Mouse (Mus musculus): ENCODE results near the gene Aldh1a2. TPM values are rescaled to one million over a fixed set of nuclear protein-coding genes. Genes with fewer than 3 reads are reported as not detected.

Gene Aldh1a2
- polyA plus RNA-seq, 1 experiment from 2014 or later: 11.3 TPM

DNA sequence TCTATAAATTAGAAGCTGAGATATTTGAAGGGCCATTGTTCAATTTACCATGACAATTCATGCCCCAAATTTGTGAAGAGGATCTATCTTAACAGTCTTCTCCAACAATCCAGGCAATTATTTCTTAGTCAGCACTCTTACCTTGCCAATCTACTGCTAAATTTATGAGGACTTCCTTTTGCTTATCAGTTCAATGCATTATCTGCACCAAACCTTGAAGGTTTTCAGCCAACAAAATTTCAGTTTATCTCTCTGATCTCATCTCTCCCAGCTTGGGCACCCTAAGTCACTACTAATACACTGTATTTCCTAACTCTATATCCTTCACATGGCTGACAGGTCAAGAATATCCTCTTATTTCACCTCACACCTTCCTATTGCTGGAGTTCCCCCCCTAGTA lies 30.3 kb upstream of the Aldh1a2 start:
- Histone ChIP-seq H3K9me3 (no peaks in the 10 kb centered on the region), H3K36me3 (no peaks in the 10 kb centered on the region), H3K27me3 (no peaks in the 10 kb centered on the region), H3K4me1 (no peaks in the 10 kb centered on the region), H3K27ac (replicated peaks) (no peak overlapping the region), H3K4me2 (replicated peaks) (no peak overlapping the region), H3K9ac (replicated peaks) (no peak overlapping the region), H3K4me3 (no peak overlapping the region)
- ATAC-seq (replicated peaks): no peak

DNA sequence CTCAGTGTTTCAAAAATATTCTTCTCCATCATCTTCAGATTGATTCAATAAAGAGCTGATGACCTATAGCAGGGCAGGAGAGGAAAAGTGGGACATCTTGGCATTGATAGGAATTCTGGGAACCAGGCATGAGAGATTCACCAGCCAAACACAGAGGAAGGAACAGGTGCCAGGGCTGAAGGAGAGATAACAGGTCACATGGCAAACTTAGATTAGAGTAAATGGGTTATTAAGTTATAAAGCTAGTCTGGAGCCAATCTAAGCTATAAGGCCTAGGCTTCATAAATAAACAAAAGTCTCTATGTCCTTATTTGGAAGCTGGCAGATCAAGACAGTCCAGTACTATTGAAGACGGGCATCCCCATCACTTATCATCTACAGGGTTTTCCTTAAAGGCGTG lies 29.8 kb upstream of the Aldh1a2 start:
- Histone ChIP-seq H3K36me3 (no peaks in the 10 kb centered on the region), H3K27ac (replicated peaks) (no peak overlapping the region), H3K27me3 (no peaks in the 10 kb centered on the region), H3K4me1 (no peaks in the 10 kb centered on the region), H3K9me3 (no peaks in the 10 kb centered on the region), H3K9ac (replicated peaks) (no peak overlapping the region), H3K4me3 (no peak overlapping the region), H3K4me2 (replicated peaks) (no peak overlapping the region)
- WGBS: 88% methylated on average over 2 of the region's 2 CpGs
- ATAC-seq (replicated peaks): no peak

GRCm38 (mm10) chr9:71187396-71187795 lies 28.2 kb upstream of the Aldh1a2 start:
- no peak for ATAC-seq (replicated peaks)
- no peak overlapping the region for H3K4me2 ChIP-seq (replicated peaks)
- H3K27ac ChIP-seq (replicated peaks): no peak overlapping the region
- H3K36me3 ChIP-seq: no peaks in the 10 kb centered on the region
- H3K9me3 ChIP-seq: no peaks in the 10 kb centered on the region
- H3K4me3 ChIP-seq: no peak overlapping the region
- no peaks in the 10 kb centered on the region for H3K4me1 ChIP-seq
- no peaks in the 10 kb centered on the region for H3K27me3 ChIP-seq
- H3K9ac ChIP-seq (replicated peaks): no peak overlapping the region
- 98% methylated on average over 7 of the region's 7 CpGs for WGBS

GRCm38 (mm10) chr9:71188647-71189415 lies 26.8 kb upstream of the Aldh1a2 start:
- Histone ChIP-seq H3K27me3 (no peaks in the 10 kb centered on the region), H3K9ac (replicated peaks) (no peak overlapping the region), H3K36me3 (no peaks in the 10 kb centered on the region), H3K4me3 (no peak overlapping the region), H3K27ac (replicated peaks) (no peak overlapping the region), H3K9me3 (no peaks in the 10 kb centered on the region), H3K4me1 (no peaks in the 10 kb centered on the region), H3K4me2 (replicated peaks) (peak overlapping the region; percentile 35)
- WGBS: 9% methylated on average over 12 of the region's 12 CpGs
- peak; percentile 78; the same call in 1 of the 2 replicates for ATAC-seq (replicated peaks)

DNA sequence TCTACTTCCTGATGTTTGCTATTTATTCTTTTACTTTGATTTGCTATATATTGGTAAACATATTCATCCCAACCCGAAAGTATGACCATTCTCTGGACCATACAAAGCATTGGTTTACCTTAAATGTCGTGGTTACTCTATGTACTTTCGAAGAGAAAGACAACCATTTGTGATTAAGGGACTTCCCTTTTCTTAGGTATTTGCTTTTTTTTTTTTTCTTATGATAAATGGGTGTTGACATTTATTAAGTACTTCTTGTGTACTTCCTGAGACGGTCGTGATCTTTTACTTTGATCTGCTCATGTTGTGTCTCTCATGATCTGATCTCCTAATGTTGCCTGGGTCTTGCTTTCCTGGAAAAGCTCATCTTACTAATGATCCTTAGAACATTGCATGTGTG lies 16.8 kb upstream of the Aldh1a2 start:
- Histone ChIP-seq H3K9me3 (no peaks in the 10 kb centered on the region), H3K9ac (replicated peaks) (no peak overlapping the region), H3K4me2 (replicated peaks) (no peak overlapping the region), H3K4me1 (no peaks in the 10 kb centered on the region), H3K36me3 (no peaks in the 10 kb centered on the region), H3K27ac (replicated peaks) (no peak overlapping the region), H3K27me3 (no peaks in the 10 kb centered on the region), H3K4me3 (no peak overlapping the region)
- WGBS: 89% methylated on average over 5 of the region's 5 CpGs
- no peak for ATAC-seq (replicated peaks)

GRCm38 (mm10) chr9:71202265-71202664 lies 13.3 kb upstream of the Aldh1a2 start:
- Histone ChIP-seq H3K9me3 (no peaks in the 10 kb centered on the region), H3K4me1 (no peaks in the 10 kb centered on the region), H3K27me3 (no peaks in the 10 kb centered on the region), H3K9ac (replicated peaks) (no peak overlapping the region), H3K4me3 (no peak overlapping the region), H3K27ac (replicated peaks) (no peak overlapping the region), H3K36me3 (no peaks in the 10 kb centered on the region), H3K4me2 (replicated peaks) (no peak overlapping the region)
- ATAC-seq (replicated peaks): no peak
- WGBS: 86% methylated on average over 4 of the region's 4 CpGs

DNA sequence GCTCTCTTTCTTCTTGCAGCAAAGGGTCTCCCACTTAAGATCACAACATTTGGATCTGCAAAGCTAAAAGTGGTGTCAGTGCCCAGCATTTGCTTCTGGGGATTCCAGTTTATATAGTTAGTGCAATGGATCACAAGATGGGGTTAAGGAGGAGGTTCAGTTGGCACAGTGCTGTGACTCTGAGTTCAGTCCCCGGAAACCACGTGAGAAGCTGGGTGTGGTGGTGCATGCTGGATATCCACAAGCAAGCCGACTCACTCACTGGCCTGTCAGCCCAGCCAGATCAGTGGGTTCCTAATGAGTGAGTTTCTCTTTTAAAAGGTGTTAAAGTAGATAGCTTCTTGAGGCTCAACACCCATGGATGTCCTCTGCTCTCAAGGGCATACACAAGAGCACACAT lies 6.3 kb upstream of the Aldh1a2 start:
- no peaks in the 10 kb centered on the region for H3K36me3 ChIP-seq
- ATAC-seq (replicated peaks): no peak
- WGBS: 68% methylated on average over 3 of the region's 3 CpGs
- H3K4me3 ChIP-seq: no peak overlapping the region
- H3K9me3 ChIP-seq: no peaks in the 10 kb centered on the region
- no peak overlapping the region for H3K27ac ChIP-seq (replicated peaks)
- no peak overlapping the region for H3K4me2 ChIP-seq (replicated peaks)
- no peak overlapping the region for H3K9ac ChIP-seq (replicated peaks)
- H3K27me3 ChIP-seq: peaks cover 21% of the 10 kb centered on the region
- H3K4me1 ChIP-seq: no peaks in the 10 kb centered on the region

DNA sequence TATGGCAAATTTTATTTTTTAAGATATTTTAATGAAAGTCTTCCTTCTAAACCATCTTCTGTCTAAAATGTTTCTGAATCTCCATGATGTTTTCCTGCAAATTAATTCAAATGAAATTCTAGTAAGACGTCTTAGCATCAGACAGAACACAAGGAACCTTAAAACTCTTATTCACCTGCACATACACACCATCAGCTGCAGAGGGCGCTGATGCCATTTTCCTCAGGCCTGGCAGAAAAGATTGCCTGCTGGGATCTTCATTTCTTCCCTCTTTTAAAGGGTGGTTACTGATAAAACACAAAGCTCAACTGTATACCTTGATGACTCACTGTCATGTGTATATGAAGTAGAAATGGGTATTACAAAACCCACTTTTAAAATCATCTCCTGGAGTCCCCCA lies 4.7 kb upstream of the Aldh1a2 start:
- no peak for ATAC-seq (replicated peaks)
- no peak overlapping the region for H3K9ac ChIP-seq (replicated peaks)
- H3K9me3 ChIP-seq: no peaks in the 10 kb centered on the region
- no peak overlapping the region for H3K27ac ChIP-seq (replicated peaks)
- no peak overlapping the region for H3K4me2 ChIP-seq (replicated peaks)
- peaks cover 37% of the 10 kb centered on the region for H3K27me3 ChIP-seq
- H3K4me1 ChIP-seq: peaks cover 7% of the 10 kb centered on the region
- no peaks in the 10 kb centered on the region for H3K36me3 ChIP-seq
- 10% methylated on average over 2 of the region's 2 CpGs for WGBS
- H3K4me3 ChIP-seq: no peak overlapping the region

GRCm38 (mm10) chr9:71213636-71214035 lies 2.0 kb upstream of the Aldh1a2 start:
- Histone ChIP-seq H3K9me3 (no peaks in the 10 kb centered on the region), H3K27me3 (peaks cover 55% of the 10 kb centered on the region), H3K27ac (replicated peaks) (no peak overlapping the region), H3K4me1 (peaks cover 14% of the 10 kb centered on the region), H3K36me3 (no peaks in the 10 kb centered on the region), H3K4me3 (no peak overlapping the region), H3K4me2 (replicated peaks) (no peak overlapping the region), H3K9ac (replicated peaks) (no peak overlapping the region)
- no peak for ATAC-seq (replicated peaks)
- 39% methylated on average over 4 of the region's 4 CpGs for WGBS

DNA sequence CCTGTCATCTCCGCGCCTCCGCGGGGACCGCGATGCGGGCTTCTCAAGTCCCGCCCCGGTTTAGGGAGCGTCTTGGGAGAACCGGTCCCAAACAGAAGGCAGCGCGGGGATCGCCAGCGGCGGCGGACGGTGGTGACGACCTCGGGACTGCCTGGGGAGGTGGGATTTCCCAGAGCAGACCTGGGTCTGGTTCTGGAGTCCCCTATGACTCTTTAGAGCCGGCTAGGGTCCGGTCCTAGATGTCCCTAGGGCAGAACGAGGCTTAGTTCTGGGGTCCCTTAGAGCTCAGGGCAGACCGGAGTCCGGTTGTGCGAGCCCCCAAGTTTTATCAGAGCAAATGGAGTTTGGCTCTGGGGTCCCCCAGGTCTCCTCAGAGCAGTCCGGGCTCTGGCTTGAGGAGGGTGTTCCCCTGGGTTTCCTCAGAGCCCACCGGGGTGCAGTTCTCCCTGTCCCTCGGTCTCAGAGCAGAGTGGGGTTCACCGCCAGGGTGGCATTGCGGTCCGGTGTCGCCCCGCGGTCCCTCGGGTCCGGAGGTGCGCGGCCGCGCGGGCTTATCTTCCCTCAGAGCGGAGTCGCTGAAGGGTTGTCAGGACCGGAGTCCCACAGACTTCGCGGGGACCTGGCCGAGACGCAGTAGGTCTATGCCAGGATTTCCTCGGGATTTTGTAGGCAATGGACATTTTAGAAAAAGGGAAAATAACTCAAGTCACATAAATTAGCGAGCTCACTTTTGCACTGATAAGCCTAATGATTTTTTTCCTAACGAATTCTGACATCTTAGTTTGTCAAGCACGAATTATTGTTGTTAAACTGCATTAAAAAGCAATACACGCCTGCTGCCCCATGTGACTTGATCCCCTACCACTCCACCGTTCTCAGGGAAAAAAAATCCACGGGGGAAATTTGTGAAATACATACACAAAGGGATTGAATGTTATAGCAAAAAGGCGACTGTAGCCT lies 727 bp downstream of the Aldh1a2 start:
- peak; percentile 57 for ATAC-seq (replicated peaks)

GRCm38 (mm10) chr9:71216996-71217792 lies 1.6 kb downstream of the Aldh1a2 start:
- ATAC-seq (replicated peaks): no peak
- Histone ChIP-seq H3K9ac (replicated peaks) (no peak overlapping the region), H3K27ac (replicated peaks) (no peak overlapping the region), H3K4me3 (no peak overlapping the region), H3K27me3 (peaks cover 65% of the 10 kb centered on the region), H3K9me3 (no peaks in the 10 kb centered on the region), H3K4me2 (replicated peaks) (no peak overlapping the region), H3K4me1 (peaks cover 14% of the 10 kb centered on the region), H3K36me3 (no peaks in the 10 kb centered on the region)
- under 1% methylated on average over 20 of the region's 20 CpGs for WGBS

More for the DNA sequence above, 727 bp downstream of the Aldh1a2 start:
- WGBS: under 1% methylated on average over 57 of the region's 57 CpGs
- peak overlapping the region; percentile 57 for H3K4me2 ChIP-seq (replicated peaks)
- no peak overlapping the region for H3K27ac ChIP-seq (replicated peaks)
- peaks cover 67% of the 10 kb centered on the region for H3K27me3 ChIP-seq
- H3K36me3 ChIP-seq: no peaks in the 10 kb centered on the region
- H3K4me1 ChIP-seq: peaks cover 14% of the 10 kb centered on the region
- H3K9me3 ChIP-seq: no peaks in the 10 kb centered on the region
- peak overlapping the region; percentile 38 for H3K4me3 ChIP-seq
- no peak overlapping the region; the same call in 1 of the 2 replicates for H3K9ac ChIP-seq (replicated peaks)

DNA sequence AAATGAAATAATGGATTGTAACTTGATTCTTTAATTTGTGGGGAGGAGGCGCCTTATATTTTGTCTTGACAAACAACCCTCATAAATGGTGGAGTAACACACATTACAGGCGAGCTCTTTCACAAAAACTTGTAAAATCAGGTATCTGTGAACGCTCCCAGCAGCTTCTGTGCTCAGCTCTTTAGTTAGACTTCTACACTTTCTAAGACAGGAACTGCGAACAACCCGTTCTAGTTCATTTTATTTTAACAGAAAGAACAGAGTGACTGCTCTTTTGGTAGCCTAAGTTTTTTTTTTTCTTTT lies 2.2 kb downstream of the Aldh1a2 start:
- H3K27ac ChIP-seq (replicated peaks): no peak overlapping the region
- no peaks in the 10 kb centered on the region for H3K36me3 ChIP-seq
- no peak for ATAC-seq (replicated peaks)
- no peaks in the 10 kb centered on the region for H3K9me3 ChIP-seq
- H3K27me3 ChIP-seq: peaks cover 64% of the 10 kb centered on the region
- peaks cover 14% of the 10 kb centered on the region for H3K4me1 ChIP-seq
- 5% methylated on average over 5 of the region's 5 CpGs for WGBS
- no peak overlapping the region for H3K4me3 ChIP-seq
- no peak overlapping the region for H3K4me2 ChIP-seq (replicated peaks)
- no peak overlapping the region for H3K9ac ChIP-seq (replicated peaks)
